Mouse (Mus musculus): ENCODE data around the gene Ankrd40.

- no peak for TF ChIP-seq POLR2A (IDR thresholded peaks at IDR 0.05; ENCODE audit: control insufficient read depth, low read depth, low read length)
- no peak for TF ChIP-seq CTCF (IDR thresholded peaks at IDR 0.05; ENCODE audit: control insufficient read depth, insufficient read depth, insufficient replicate concordance, low read depth, low read length)
Observed at GRCm38 (mm10) chr11:94346611-94347010, 18.8 kb downstream of the Ankrd40 start.

All from testis, adult 2 months (tissue).